Mouse (Mus musculus) embryo, embryonic 9.5 days (tissue): ENCODE measurements around the gene Ankrd13a.

Experiments
- DNase-seq: peaks from one replicate; pipeline ENCODE4 v3.0.0-alpha.2; 2017; ENCODE audit errors: extremely low spot score

Ankrd13a gene

DNA sequence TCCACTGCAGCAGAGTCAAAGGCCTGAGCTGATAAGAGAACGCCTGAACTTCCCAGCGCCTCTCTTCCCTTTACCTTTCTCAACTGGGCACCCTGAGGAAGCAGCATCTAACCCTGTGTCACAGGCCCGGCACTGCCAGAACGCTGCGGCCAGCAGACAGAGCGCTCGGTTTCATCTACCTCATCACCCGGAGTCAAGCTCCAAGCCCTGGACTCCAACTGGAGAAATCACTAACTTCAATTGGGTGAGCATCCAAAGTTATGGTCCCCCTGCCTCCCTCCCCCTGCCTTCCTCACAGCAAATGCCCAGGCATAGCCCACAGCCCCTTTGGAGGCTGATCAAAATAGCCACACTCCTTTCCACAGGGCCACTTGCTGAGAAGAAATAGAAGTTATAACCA, 7.8 kb upstream of the Ankrd13a start:
- no peak for DNase-seq

DNA sequence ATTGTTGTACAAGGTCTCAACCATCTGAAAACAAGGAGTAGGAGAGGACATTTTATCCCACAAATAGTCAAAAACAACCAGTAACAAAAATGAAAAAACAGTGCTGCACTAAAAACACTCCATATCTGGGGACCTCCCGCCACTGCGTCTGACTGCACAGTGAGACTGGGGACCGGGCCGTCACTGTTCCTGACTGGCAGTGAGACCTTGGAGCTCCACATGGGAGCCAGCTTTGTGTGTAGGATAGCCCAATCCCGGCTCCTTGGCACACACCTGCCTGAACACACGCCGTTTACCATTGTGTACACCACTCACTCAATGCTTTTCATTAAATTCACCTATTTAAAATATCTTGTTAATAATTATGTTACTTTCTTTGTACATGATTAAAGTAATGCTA, 7.3 kb upstream of the Ankrd13a start:
- no peak for DNase-seq

DNA sequence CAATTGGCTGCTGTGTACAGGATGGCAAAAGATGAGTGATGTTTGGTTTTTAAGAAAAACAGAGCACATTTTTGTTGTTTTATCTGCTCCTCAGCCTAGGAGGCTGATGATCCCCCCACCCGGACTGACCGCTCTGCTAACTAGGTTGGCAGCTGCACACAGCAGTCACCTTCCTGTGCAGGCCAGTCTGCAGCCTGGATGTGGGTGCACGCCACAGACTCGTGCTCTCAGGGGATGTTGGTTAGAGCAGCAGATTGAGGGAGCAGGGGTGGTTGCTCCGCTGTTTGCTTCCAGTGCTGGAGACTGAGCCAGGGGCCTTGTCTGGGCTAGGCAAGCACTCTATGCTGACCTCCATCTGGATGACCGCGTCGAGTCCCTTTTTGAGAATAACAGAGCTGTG, 4.7 kb upstream of the Ankrd13a start:
- DNase-seq = no peak

DNA sequence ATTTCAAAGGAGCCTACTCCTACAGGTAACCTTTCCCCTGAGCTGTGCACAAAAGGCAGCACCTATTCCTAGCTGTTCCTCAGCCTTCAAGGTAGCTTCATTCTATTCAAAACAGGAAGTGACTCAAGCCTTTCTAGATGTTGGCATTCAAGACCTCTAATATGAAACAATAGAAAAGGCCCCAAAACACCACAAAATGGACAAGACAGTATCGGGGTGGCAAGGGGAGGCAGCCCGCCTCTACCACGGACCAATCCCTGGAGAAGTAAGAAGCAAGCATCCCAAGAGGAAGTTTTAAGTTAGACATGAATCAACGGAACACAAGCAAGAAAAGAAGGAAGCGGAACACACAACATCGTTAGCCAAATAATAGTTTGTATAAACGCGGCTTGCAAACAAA, 2.7 kb upstream of the Ankrd13a start:
- no peak for DNase-seq

DNA sequence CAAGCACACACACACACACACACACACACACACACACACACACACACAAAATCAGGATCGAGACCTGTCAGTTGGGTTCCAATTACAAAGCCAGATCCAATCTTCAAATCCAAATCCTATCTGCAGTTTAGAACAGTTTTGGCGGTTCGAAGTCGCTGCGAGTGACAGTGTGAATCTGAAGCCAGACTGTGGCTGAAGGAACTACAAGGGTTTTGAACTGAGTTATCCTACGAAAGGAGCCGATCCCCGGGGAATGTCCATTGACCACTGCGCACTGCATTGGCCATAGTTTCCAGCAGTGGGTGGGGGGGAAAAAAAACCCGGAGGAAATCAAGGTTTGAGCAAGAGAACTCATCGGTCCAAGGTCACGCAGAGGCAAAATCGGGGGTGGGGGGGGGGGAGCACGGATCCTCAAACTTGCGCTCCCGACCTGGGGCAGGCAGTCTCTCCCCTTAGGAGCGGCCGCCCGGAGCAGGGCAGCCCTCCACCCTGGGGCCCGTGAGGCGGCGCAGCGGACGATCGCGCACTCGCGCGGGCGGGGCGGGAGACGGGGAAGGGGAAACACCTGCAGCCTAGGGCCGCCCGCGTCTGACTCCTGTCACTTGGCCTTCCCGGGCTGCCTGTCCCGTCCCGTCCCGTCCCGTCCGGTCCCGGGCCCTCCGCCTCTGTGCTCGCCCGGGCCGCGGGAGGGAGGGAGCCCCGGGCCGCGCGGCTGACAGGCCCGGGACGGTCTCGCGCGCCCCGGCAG, 1.8 kb upstream of the Ankrd13a start:
- peak; percentile 54 for DNase-seq

DNA sequence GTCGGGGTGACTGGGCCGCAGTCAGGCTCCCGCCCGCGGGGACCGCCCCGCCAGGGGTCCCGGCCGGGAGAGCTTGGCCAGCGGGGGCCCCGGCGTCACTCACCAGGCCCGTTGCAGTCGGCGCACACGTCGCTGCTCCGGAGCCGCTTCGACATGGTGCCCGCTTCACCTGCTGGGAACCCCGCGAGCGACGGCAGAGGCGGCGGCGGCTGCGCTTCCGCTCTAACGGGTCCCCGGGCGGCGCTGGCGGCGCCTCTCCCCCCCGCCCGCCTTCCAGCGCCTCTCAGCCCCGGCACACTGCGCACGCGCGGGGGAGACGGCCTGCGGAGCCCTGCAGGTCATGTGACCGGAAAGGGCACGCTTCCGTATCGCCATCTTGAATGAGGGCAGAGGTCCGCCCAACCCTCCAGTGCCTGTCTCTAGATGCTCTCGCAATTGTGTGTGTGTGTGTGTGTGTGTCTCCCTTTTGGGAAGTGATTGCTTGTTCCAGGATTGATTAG, 1.2 kb upstream of the Ankrd13a start:
- peak; percentile 93 for DNase-seq

DNA sequence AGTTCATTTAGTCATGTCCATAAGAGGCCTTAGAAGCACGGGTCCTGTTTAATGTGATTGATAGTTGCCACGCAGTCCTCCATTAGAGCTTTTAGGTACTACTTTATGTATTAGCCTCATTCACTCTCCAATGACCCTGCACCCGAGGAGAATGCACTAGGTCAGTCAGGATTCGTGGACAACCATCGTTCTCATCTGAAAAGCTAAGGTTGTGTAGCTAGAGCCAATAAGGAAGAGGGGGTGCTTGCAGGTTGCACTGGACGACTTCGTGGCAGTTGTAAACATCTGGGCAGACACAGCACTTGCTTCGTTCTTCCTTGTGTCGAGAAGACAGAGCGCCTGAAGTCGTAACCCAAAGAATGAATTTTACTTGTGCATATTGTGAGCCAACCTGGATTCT, 697 bp upstream of the Ankrd13a start:
- no peak for DNase-seq

DNA sequence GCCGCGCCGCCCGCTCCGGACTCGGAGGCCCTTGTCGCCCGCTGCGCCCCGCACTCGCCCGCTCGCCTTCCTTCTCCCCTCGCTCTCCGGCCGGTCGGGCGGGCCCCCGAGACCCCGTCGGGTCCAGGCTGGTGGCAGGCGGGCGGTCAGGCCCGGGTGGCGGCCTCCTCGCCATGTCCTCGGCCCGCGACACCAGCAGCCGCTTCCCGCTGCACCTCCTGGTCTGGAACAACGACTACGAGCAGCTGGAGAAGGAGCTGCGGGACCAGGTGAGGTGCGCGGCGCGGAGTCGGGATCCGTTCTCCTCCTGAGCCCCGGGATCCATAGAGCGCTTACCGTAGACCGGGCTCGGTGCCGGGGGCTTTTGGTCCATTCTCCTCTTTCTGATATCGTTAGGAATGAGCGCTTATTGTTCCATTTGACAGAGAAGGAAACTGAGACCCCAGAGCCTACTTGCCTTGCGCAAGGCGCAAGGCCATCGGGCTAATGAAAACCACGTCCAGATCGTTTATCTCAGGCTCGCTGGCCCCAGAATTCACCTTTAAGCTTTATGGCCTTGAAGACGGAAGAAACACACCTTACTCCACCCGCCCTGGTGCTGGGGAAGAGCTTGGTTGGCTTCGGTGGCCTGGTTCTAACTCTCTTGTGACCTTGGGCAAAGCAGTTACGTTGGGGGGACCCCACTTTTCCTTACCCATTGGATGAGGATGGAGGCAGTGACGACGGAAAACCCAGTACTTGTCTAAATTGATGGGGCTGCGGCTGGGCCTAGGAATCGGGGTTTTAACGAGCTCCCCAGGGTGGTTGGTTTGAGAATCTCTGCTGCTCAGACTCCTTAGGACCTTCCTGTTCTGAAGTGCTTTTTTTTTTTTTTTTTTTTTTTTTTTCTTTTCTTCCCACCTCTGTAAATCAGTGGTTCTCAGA, 841 bp downstream of the Ankrd13a start, which contains the start of gene Git2:
Gene Git2 (minus strand): TSS at position 462 of the 924 bp plus-strand sequence.
- no peak for DNase-seq

DNA sequence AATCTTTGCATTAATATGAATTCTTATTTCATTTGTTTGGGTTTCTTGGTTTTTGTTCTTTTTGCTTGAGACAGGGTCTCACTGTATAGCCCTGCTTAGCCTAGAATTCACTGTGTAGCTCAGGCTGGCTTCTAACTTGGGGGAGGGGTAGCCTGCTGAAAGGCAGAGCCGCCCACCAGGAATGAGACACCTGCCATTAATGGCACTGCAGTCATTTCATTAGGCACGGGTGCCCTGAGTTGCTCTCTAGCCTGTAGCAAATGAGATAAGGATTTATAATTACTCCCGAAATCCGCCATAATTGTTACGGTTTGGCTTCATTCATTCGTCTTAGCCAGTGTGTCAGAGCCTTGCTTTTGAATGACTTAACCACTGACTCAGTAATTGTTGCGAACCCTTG, 1.7 kb downstream of the Ankrd13a start:
- DNase-seq = no peak

DNA sequence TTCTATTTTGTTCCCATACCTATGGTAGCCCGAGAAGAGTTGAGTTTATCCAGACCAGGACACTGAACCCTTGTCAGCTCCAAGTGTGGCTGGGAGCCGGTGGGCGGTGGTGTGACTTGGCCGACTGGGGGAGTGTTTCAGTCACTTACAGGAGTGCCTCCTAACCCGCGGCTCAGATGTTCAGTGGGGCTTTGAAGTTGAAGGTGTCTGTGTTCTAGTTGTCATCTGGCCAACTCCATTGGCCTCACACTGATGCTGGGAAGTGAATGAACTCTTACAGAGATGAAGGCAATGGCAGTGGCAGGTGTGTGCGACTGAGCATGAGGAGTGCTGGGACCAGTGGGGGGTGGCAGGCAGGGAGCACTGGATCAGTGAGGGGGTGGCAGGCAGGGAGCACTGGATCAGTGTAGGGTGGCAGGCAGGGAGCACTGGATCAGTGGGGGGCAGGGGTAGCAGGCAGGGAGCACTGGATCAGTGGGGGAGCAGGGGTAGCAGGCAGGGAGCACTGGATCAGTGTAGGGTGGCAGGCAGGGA, 5.5 kb downstream of the Ankrd13a start:
- DNase-seq = no peak

DNA sequence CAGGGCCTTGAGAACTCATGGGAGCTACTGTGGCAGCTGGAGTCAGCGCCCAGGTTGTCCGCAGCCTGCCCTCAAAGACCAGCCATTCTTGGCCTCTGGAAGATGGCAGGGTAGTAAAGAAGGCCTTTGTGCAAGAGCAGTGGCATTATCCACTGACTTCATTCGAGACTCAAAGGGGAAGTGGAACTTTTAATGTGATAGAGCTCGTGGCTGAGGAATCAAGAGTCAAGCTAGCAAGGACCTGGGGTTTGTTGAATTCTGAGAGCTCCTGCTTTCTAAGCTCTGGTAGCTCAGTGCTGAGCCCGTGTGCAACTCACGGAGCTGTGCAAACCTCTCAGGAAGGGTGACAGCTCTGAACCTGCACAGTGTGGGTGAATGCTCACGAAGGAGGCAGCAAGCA, 6.4 kb downstream of the Ankrd13a start:
- no peak for DNase-seq

DNA sequence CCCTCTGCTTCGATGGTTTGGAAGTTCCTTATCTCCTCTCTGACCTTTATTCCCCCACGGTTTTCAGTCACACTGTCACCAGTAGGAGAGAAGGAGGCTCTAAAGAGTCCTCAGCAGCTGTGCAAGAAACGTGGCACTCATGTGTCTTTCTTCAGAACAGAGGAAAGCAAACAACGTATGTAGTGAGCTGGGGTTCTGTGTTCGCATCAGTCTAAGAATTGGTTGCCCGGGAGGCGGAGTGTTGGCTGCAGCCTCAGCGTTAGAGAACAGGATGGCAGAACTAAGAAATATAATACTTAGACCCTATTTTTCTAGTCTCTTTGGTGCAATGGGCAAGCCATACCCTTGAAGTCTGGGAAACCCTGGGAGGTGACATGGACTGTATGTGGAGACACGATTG, 8.5 kb downstream of the Ankrd13a start:
- DNase-seq = no peak

DNA sequence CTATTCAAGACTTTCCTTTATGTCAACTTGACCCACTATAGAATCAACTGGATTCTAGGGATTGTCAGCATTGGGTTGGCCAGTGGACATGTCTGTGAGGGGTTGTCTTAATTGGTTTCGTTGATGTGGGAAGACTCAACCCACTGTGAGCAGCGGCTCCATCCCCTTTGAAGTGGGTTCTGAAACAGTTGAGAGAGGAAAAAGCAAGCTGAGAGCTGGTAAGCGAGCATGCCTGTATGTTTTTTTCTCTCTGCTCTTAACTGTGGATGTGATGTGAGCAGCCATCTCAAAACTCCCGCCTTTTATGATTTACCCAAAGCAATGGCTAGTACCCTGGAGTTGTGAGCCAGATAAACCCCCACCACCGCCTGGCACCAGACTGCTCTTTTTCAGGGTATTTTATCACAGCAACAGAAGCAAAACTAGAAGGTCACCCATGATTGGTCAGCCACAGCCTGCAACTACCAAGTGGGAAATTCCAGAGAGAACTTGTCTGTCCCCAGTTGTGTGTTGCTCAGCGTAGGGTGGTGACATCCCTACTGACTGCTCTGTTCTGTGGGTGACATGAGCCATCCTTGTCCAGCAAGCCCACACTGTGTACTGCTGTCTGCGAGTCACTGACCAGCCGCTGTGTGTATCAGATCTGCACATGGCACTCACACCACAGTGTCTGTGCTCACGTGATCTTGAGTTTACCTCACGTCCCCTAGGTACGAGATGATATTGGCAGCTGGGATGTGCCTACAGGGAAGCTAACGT, 9.1 kb downstream of the Ankrd13a start:
- no peak for DNase-seq

DNA sequence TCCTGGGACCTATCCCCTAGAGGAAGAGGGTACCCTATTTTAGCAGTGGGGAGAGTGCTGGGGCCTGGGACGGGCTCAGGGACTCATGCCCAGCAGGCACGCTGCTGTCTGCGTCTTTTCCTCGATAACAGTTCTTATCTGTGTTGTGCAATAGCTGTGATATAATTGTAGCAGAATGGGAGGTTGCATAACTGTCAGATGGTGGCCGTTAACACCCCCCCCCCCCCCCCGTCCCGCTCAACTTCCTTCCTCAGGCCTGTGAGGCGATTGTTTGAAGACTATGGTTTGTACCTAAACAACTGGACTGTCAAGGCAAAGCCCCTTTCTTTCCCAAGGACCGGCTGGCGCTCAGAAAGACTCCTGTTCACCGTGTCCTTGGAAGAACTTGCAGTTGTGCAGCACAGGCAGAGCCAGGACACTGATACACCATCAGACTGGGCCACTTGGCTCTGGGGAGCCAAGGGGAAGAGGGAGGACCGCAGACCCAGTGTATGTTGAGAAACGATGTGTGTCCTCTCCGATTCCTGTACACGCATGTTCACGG, 10.2 kb downstream of the Ankrd13a start:
- no peak for DNase-seq

DNA sequence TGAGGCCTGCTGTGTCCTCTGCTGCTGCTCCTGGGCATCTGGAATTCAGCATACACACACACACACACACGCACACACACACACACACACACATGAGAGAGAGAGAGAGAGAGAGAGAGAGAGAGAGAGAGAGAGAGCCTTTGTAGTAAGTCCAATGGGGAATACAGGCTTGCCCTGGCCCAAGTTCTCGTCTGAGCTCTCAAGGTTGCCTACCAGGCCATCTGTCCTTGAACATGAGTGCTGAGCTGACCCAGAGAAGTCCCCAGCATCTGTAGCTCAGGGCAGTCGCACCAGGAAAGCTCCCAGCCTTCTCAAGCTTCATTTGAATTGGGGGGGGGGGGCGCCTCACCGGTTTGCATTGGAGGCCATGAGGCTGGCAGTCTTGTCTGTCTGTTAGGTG, 10.7 kb downstream of the Ankrd13a start:
- no peak for DNase-seq

DNA sequence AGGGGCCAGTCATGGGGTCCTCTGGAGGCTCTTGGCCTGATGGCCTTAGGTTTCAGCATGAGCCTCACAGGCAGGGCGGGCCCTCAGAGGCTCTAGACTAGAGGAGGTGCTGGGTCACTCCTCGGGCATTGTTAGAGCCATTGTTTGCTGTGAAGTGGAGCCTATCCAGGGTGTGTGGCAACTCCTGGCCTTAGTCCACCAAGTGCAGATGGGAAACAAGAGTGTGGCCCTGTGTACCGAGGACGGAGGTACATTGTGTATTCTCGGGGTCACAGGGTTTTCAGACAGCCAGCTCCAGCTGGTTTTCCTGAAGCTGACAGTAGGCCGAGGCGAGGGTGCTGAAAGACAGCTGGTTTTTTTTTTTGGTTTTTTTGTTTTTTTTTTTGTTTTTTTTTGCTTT, 18.8 kb downstream of the Ankrd13a start:
- DNase-seq = no peak

DNA sequence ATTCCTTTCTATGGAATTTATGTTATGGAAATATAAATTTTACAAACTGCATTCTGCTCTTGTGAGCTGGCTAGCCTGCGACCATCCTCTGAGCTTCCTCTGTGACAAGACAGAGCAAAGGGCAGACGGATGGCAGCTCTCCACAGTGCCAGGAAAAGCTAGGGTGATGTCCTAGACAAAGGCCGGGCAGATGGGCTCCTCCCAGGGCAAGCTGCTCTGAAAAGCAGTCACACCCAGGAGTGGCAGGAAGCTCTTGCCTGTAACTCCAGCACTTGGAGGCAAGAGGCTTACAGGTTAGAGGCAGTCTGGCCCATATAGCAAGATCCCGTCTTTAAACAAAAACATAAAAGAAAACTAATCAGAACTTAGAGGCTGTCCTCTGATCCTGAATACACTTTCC, 20.1 kb downstream of the Ankrd13a start:
- DNase-seq = no peak

DNA sequence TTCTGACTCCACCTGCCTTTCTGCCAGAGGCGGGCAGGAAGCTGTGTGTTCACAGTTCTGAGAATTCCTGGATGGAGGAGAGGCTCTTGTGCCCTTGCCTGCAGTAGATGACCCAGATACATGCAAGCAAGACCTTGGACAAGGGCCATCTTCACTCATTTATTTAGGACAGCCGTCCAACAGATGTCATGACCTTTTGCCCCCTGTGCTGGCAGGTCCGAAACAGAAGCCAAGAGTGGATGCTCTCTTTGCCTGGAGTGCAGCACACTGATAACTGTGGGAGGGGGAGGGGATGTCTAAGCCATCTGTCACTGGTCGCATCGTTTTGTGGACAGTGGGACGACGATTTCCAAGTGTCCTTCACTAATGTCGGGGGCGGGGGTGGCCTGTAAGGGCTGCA, 20.8 kb downstream of the Ankrd13a start:
- DNase-seq = peak; percentile 42

DNA sequence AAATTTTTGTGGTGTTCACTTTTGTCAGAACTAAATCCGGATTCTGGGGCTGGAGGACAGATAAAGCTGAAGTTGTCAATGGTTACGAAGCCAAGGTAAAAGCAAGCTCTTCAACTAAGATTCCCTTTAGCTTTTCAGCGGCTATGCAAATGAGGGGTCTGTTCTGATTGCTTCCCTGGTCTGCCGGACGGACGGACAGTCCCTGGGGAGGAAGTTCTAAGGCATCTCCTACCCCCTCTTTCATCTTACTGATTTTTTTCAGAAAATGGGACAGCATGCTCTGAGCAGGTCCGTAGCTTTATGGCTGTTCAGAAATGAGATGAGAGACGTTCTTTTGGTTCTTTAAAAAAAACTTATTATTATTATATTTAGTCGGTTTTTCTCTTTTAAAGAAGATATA, 21.2 kb downstream of the Ankrd13a start:
- no peak for DNase-seq

DNA sequence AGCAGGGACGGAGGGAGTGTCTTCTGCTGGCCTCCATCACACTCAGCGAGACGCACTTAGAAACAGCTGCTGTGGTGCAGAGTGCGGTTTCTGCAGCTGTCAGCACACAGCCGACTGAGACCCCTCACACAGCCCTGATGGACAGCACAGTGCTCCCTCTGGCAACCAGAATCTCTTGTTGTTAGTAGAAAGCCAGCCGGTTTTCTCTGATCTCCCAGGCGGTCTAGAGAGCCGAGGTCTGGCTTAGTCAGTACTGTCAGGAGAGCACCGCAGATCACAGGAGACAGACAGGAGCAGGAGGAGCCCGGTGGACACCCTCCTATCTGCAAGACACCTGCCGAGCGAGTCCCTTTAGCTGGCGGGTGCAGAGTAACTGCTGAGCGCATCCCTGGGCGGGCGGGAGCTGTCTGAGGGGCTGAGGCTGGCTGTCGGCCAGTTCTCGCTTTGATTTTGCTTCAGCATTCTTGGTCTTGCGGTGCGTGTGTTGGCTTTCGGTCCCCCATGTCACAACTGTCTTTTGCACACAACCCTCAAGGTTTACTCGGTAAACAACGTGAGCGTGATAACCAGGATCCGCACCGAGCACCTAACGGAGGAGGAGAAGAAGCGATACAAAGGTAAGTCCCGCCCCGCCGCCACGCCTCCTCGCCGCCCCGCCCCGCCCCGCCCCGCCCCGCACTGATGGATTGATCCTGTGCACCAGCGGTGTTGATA, 22.0 kb downstream of the Ankrd13a start:
- DNase-seq = peak; percentile 48

DNA sequence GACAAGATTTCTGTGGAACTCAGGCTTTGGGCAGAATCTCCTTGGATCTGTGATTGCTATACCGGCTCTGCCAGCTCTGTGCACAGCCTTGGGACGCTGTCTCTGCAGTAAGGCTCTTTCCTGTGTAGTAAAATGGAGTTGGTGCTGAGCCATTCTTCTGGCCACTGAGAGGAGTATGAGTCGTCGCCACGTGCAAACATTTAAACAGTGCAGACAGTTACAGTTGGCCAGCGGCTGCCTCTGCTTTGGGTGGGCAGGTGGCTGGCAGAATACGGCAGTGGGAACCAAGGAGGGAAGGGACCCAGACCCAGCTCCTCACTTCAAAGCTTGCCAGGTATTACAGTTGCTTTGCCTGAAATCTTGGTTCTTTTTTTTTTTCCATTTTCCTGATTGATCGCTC, 22.8 kb downstream of the Ankrd13a start:
- no peak for DNase-seq
